Mouse (Mus musculus) thymus, postnatal 14 days (tissue): ENCODE data around the gene Dchs2.
A peak's percentile ranks its signal among the peaks of the same experiment; 100 is the strongest.
"Not testable (repeated sequence)": the region's sequence is repeated elsewhere in the genome, so short reads cannot be mapped to it uniquely, and the experiment has no call there.

Experiments
- DNase-seq: peaks from one replicate; pipeline ENCODE4 v3.0.0; 2021

Gene Dchs2

DNA sequence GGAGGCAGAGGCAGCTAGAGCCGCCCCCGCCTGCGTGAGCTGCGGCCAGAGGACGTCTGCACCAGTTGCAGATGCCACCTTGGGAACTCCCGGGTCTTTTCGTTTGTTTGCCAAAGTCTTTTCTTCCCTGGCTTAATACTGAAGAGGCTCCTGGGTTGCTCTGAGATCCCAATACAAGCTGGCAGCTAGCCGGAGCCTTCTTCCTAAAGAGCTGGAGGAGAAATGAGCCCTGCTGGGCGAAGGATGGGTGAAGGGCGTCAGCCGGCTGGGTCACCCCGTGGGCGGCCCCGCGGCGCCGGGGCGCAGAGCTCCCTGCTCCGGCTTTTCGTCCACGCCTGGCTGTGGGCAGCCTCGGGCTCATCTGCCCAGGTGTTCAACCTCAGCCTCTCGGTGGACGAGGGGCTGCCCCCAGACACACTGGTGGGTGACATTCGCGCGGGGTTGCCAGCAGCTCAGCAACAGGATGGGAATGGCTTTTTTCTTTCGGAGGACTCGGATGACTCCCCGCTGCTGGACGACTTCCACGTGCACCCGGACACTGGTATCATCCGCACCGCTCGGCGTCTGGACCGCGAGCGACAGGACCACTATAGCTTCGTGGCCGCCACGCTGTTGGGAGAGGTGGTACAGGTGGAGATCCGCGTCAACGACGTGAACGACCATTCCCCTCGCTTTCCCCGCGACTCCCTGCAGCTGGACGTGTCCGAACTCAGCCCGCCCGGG, at the start of gene Dchs2:
TSS of gene Dchs2 (plus strand) at position 223 of the 723 bp plus-strand sequence.
- DNase-seq = no peak

DNA sequence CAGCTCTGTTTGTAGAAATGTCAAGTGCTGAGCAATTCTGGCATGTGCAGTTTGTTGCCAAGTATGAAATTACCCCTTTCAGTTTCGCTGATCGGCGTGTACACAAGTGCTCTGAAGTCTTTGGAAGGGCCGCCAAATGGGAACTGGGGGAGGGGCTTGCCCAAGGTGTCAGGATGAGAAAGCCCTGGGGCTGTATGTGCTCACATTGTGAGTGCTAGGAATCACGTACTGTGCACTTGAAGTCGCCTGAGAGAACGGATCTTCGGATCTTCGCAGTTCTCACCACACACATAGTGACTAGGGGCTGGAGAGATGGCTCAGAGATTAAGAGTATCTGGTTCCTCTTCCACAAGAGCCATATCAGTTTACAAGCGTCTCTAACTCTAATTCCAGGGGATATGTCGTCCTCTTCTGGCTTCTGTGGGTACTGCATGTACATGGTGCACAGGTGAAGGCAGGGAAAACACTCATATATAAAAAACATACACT, 47.1 kb upstream of the Dchs2 start:
- peak; percentile 56 for DNase-seq

DNA sequence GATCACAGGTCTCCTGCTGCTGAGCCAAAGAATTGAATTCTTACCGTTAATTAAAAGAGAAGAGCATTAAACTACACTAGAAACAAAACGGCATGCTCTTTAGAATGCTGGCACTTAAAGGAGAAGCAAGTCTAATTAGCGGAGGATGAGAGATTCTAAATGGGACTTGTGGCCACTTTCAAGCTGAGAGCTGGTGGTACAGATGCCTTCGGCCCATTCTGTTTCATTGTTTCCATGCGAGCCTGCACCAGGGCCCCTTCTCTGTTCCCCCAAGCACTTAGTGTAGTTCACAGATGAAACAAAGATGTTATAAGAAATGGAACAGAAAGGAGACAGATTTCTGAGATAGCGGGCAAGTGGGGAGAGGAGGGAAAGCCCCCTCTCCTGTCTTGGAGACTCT, 30.2 kb upstream of the Dchs2 start:
- no peak for DNase-seq

DNA sequence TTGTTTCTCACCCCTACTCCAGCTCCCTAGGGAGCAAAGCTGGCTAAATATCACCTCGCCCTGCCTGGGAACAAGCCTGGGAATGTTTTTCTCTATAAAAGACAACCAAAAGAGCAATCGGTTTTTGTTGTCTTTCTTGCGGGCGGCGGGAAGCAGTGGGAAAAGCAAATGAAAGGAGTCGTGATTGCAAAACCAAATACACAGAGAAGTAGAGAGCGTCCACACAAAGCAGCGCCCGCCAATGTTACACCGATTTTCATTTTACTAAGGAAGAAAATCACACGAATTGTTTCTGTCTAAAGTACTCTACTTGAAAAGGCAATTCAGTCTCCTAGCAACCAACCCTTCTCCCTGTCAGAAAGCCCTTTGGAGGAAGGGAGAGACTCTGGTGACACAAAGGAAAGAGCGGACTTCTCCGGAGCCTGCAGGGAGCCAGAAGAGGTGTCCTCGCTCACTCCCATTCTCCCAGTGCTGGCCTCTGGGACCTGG, 29.2 kb upstream of the Dchs2 start:
- DNase-seq = no peak

- DNase-seq = no peak
These were observed 28.6 kb upstream of the Dchs2 start for GRCm38 (mm10) chr3:83099139-83099538.

GRCm38 (mm10) chr3:83099651-83100050, 28.1 kb upstream of the Dchs2 start:
- no peak for DNase-seq

GRCm38 (mm10) chr3:83102286-83102685, 25.5 kb upstream of the Dchs2 start:
- DNase-seq = no peak

GRCm38 (mm10) chr3:83110163-83110562, 17.6 kb upstream of the Dchs2 start:
- DNase-seq = no peak

- DNase-seq = no peak
These were observed 16.1 kb upstream of the Dchs2 start for GRCm38 (mm10) chr3:83111485-83112261.

DNA sequence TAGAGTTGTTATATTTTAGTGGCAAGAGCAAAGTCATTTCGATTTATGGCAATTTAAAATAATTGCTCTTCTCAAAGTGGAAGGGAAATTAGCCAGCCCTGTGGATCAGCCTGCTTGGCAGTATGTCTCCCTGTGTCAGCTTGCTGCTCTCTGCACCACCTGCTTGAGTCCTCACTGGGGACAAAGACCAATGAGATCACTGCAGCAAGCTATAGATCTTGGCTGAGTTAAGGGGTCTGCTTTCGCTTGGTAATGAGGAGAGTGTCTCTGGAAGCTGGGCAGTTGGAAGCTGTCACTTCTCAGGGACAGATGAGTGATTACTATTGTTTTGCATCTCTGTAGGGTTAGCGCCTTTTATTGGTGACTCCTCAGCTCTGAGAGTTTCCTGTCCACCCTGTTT, 14.9 kb upstream of the Dchs2 start:
- no peak for DNase-seq

DNA sequence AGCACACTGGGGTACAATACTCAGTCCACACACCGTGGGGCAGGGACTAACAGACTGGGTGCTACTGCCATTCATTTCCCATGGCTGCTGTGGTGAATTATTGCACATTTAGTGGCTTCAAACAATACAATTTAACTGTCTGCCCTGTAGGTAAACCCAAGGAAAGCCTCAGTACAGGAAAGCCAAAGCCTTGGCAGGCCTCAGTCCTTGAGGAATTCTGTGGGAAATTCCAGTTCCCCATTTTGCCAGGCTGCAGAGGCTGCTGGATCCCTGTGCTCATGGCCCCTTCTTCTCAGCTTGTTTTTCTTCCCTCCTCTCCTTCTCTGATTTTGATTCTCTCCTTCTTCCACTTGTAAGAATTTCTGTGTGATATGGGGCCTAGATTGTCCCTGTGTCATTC, 12.8 kb upstream of the Dchs2 start:
- no peak for DNase-seq

GRCm38 (mm10) chr3:83117592-83117991, 10.2 kb upstream of the Dchs2 start:
- DNase-seq = no peak

- DNase-seq = not testable (repeated sequence)
These were observed 3.8 kb upstream of the Dchs2 start for GRCm38 (mm10) chr3:83123945-83124344.

DNA sequence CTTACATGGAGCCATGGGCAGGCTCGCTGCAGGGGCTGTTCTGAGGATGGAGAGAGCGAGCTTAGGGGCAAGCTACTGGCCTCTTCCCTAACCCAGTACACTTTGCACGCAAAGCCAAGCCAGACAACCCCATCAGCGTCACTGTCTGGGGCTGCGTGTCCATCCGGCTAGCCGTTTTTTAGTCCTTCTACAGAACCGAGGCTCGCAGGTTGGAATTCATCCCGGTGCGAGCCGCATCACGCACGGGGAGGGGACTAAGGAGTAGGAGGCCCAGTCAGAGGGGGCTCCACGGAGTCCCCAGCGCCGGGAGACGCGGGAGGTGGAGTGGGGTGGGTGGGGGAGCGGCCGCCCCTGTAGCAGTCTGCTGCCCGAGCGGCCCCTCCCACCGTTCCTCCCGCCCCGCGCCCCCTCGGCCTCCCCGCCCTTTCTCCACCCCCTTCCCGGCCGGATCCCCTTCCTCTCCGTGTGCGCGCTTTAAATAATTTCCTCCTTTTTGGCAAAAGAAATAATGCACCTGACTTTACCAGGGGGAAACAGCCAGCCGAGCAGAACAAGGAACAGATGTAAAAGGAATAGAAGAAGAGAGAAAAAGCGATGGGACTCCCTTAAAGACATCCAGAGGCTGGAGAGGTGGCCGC, 541 bp upstream of the Dchs2 start:
- DNase-seq = no peak

- DNase-seq = no peak
These were observed 738 bp downstream of the Dchs2 start for GRCm38 (mm10) chr3:83128449-83128922.

DNA sequence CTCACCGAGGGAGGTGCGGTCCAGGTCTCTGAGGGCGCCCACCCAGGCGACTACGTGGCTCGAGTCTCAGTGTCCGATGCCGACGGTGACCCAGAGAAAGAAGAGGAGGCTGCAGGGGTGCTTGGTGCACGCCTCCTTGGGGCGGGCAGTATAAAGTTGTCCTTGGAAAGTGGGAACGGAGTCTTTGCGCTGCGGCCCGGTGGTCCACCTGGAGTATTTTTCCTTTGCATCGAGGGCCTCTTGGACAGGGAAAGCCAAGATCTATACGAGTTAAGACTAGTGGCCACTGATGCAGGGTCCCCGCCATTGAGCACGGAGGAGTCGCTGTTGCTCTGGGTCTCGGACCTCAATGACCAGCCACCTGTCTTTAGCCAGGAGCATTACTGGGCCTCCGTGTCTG, 1.4 kb downstream of the Dchs2 start:
- no peak for DNase-seq

DNA sequence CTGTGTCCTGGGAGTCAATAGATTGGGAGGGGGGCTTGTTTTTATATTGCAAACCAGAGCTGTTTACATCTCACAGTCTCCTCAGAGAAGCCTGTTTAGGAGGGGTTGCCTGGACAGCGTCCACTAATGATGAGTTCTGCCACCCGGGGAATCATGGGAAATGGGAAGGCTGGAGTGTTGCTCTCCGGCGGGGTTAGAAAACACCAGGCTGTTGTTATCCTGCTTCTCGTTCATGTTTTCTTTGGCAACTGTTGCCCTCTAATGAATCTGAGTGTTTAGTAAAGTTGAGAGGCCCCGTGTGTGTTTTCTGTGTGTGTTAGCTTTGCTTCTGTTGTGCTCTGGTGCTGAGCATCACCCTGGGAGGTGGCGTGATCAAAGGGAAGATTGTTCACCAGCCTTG, 8.7 kb downstream of the Dchs2 start:
- DNase-seq = no peak

DNA sequence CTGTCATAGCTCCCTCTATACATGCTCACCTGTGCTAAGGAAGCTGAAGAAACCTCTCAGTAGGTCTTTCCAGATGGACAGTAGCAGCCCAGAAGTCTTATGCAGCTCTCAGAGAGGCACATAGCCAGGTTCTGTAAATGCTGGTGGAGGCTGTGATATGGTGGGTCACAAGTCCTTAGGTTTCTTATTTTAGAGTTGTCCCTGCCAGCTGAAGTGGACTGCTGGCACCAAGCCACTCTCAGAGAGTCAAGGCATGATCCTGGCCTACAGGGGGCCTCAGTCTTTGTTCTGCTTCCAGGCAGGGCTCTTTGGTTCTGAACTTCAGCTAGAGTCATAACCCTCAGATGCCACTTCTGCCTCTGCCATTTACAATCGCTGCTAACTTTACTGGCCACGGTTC, 11.1 kb downstream of the Dchs2 start:
- no peak for DNase-seq

DNA sequence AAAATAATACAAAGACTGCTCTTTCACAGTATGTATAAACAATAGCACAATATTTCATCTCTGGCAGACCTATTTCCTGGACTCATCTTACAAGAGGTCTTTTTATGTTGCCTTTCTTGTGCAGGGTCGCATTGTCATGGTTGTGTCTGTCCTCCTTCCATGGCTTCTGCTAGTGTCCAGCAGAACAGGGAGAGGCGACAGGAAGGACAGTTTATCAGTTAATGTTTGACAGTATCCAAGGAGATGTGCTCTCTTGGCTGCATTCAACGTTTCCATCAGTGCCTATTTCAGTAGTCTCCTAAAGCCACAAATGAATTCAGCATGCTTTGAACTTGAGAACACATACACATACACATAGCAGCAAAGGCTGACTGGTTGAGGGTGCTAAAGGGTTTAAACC, 17.9 kb downstream of the Dchs2 start:
- DNase-seq = no peak

GRCm38 (mm10) chr3:83147273-83148054, 19.7 kb downstream of the Dchs2 start:
- no peak for DNase-seq

- DNase-seq = no peak
These were observed 20.3 kb downstream of the Dchs2 start for GRCm38 (mm10) chr3:83148055-83148447.

GRCm38 (mm10) chr3:83148508-83148907, 20.8 kb downstream of the Dchs2 start:
- no peak for DNase-seq

GRCm38 (mm10) chr3:83155600-83155999, 27.9 kb downstream of the Dchs2 start:
- DNase-seq = no peak
